Mouse (Mus musculus): ENCODE measurements at regions not wholly inside any gene's neighbourhood (a gene's known extent, or its start where the extent isn't known, plus 50 kb on each side); places are given as distances from the start of the nearest gene placed in this dataset.
A peak's percentile ranks its signal among the peaks of the same experiment; 100 is the strongest.

GRCm38 (mm10) chr3:19747361-19747760, 118.9 kb upstream of the 1700064H15Rik start:
- Histone ChIP-seq H3K9ac (ENCODE audit: low read length) (no peak overlapping the region), H3K9me3 (replicated peaks; ENCODE audit: control insufficient read depth, low read length) (no peaks in the 10 kb centered on the region), H3K27ac (ENCODE audit: low read depth, low read length) (no peak overlapping the region), H3K4me3 (ENCODE audit: low read depth, low read length) (no peak overlapping the region), H3K4me2 (ENCODE audit: low read length) (no peak overlapping the region), H3K27me3 (replicated peaks; ENCODE audit: control insufficient read depth, insufficient read depth, low read length) (no peaks in the 10 kb centered on the region), H3K4me1 (ENCODE audit: control insufficient read depth, insufficient read depth, low read length) (no peaks in the 10 kb centered on the region), H3K36me3 (ENCODE audit: control insufficient read depth, insufficient read depth, low read length) (no peaks in the 10 kb centered on the region)
- 76% methylated on average over 4 of the region's 4 CpGs for WGBS
- peak; percentile 65; the same call in 1 of the 2 replicates for ATAC-seq
- peak; percentile 42 for DNase-seq (ENCODE audit: low spot score)

GRCm38 (mm10) chr3:19751946-19752345, 123.5 kb upstream of the 1700064H15Rik start:
- DNase-seq (ENCODE audit: low spot score) (no peak), ATAC-seq (no peak)
- no peak overlapping the region for H3K4me2 ChIP-seq (ENCODE audit: low read length)
- H3K27me3 ChIP-seq (replicated peaks; ENCODE audit: control insufficient read depth, insufficient read depth, low read length) = no peaks in the 10 kb centered on the region
- WGBS = 96% methylated on average over 3 of the region's 3 CpGs
- H3K9ac ChIP-seq (ENCODE audit: low read length) = no peak overlapping the region
- H3K4me3 ChIP-seq (ENCODE audit: low read depth, low read length) = no peak overlapping the region
- no peaks in the 10 kb centered on the region for H3K9me3 ChIP-seq (replicated peaks; ENCODE audit: control insufficient read depth, low read length)
- no peaks in the 10 kb centered on the region for H3K4me1 ChIP-seq (ENCODE audit: control insufficient read depth, insufficient read depth, low read length)
- no peaks in the 10 kb centered on the region for H3K36me3 ChIP-seq (ENCODE audit: control insufficient read depth, insufficient read depth, low read length)
- H3K27ac ChIP-seq (ENCODE audit: low read depth, low read length) = no peak overlapping the region

GRCm38 (mm10) chr3:19754011-19754410, 125.5 kb upstream of the 1700064H15Rik start:
- H3K36me3 ChIP-seq (ENCODE audit: control insufficient read depth, insufficient read depth, low read length) = no peaks in the 10 kb centered on the region
- H3K4me1 ChIP-seq (ENCODE audit: control insufficient read depth, insufficient read depth, low read length) = no peaks in the 10 kb centered on the region
- no peak overlapping the region for H3K4me2 ChIP-seq (ENCODE audit: low read length)
- no peak for ATAC-seq
- no peak for DNase-seq (ENCODE audit: low spot score)
- no peaks in the 10 kb centered on the region for H3K27me3 ChIP-seq (replicated peaks; ENCODE audit: control insufficient read depth, insufficient read depth, low read length)
- H3K9me3 ChIP-seq (replicated peaks; ENCODE audit: control insufficient read depth, low read length) = no peaks in the 10 kb centered on the region
- H3K9ac ChIP-seq (ENCODE audit: low read length) = no peak overlapping the region
- WGBS = 84% methylated on average over 1 of the region's 1 CpGs
- H3K27ac ChIP-seq (ENCODE audit: low read depth, low read length) = no peak overlapping the region
- H3K4me3 ChIP-seq (ENCODE audit: low read depth, low read length) = no peak overlapping the region

GRCm38 (mm10) chr3:19754636-19755035, 126.2 kb upstream of the 1700064H15Rik start:
- Histone ChIP-seq H3K9me3 (replicated peaks; ENCODE audit: control insufficient read depth, low read length) (no peaks in the 10 kb centered on the region), H3K27me3 (replicated peaks; ENCODE audit: control insufficient read depth, insufficient read depth, low read length) (no peaks in the 10 kb centered on the region), H3K27ac (ENCODE audit: low read depth, low read length) (no peak overlapping the region), H3K4me2 (ENCODE audit: low read length) (no peak overlapping the region), H3K36me3 (ENCODE audit: control insufficient read depth, insufficient read depth, low read length) (no peaks in the 10 kb centered on the region), H3K4me1 (ENCODE audit: control insufficient read depth, insufficient read depth, low read length) (no peaks in the 10 kb centered on the region), H3K9ac (ENCODE audit: low read length) (no peak overlapping the region), H3K4me3 (ENCODE audit: low read depth, low read length) (no peak overlapping the region)
- no peak for ATAC-seq
- DNase-seq (ENCODE audit: low spot score) = no peak
- whole genome bisulfite sequencing = 82% methylated on average over 2 of the region's 2 CpGs

GRCm38 (mm10) chr3:19755136-19755535, 126.7 kb upstream of the 1700064H15Rik start:
- Histone ChIP-seq H3K4me3 (ENCODE audit: low read depth, low read length) (no peak overlapping the region), H3K4me2 (ENCODE audit: low read length) (no peak overlapping the region), H3K4me1 (ENCODE audit: control insufficient read depth, insufficient read depth, low read length) (no peaks in the 10 kb centered on the region), H3K36me3 (ENCODE audit: control insufficient read depth, insufficient read depth, low read length) (no peaks in the 10 kb centered on the region), H3K27ac (ENCODE audit: low read depth, low read length) (no peak overlapping the region), H3K27me3 (replicated peaks; ENCODE audit: control insufficient read depth, insufficient read depth, low read length) (no peaks in the 10 kb centered on the region), H3K9ac (ENCODE audit: low read length) (no peak overlapping the region), H3K9me3 (replicated peaks; ENCODE audit: control insufficient read depth, low read length) (no peaks in the 10 kb centered on the region)
- no peak for DNase-seq (ENCODE audit: low spot score)
- WGBS = 88% methylated on average over 3 of the region's 3 CpGs
- no peak for ATAC-seq

- no peaks in the 10 kb centered on the region for H3K9me3 ChIP-seq (replicated peaks; ENCODE audit: control insufficient read depth, low read length)
- 67% methylated on average over 1 of the region's 1 CpGs for WGBS
- H3K9ac ChIP-seq (ENCODE audit: low read length) = no peak overlapping the region
- no peaks in the 10 kb centered on the region for H3K4me1 ChIP-seq (ENCODE audit: control insufficient read depth, insufficient read depth, low read length)
- no peaks in the 10 kb centered on the region for H3K36me3 ChIP-seq (ENCODE audit: control insufficient read depth, insufficient read depth, low read length)
- no peak overlapping the region for H3K27ac ChIP-seq (ENCODE audit: low read depth, low read length)
- no peaks in the 10 kb centered on the region for H3K27me3 ChIP-seq (replicated peaks; ENCODE audit: control insufficient read depth, insufficient read depth, low read length)
- DNase-seq (ENCODE audit: low spot score) (peak; percentile 49), ATAC-seq (no peak)
- H3K4me2 ChIP-seq (ENCODE audit: low read length) = no peak overlapping the region
- no peak overlapping the region for H3K4me3 ChIP-seq (ENCODE audit: low read depth, low read length)
Observed at GRCm38 (mm10) chr3:19798543-19799106, 158.2 kb upstream of the Cp start.

GRCm38 (mm10) chr3:19810034-19810433, 146.8 kb upstream of the Cp start:
- WGBS = 76% methylated on average over 3 of the region's 3 CpGs
- no peak overlapping the region for H3K9ac ChIP-seq (ENCODE audit: low read length)
- DNase-seq (ENCODE audit: low spot score) = no peak
- H3K36me3 ChIP-seq (ENCODE audit: control insufficient read depth, insufficient read depth, low read length) = no peaks in the 10 kb centered on the region
- H3K9me3 ChIP-seq (replicated peaks; ENCODE audit: control insufficient read depth, low read length) = no peaks in the 10 kb centered on the region
- H3K4me1 ChIP-seq (ENCODE audit: control insufficient read depth, insufficient read depth, low read length) = no peaks in the 10 kb centered on the region
- H3K27me3 ChIP-seq (replicated peaks; ENCODE audit: control insufficient read depth, insufficient read depth, low read length) = no peaks in the 10 kb centered on the region
- H3K4me3 ChIP-seq (ENCODE audit: low read depth, low read length) = no peak overlapping the region
- ATAC-seq = no peak
- no peak overlapping the region for H3K27ac ChIP-seq (ENCODE audit: low read depth, low read length)
- H3K4me2 ChIP-seq (ENCODE audit: low read length) = no peak overlapping the region

GRCm38 (mm10) chr3:19824904-19825303, 131.9 kb upstream of the Cp start:
- Histone ChIP-seq H3K4me2 (ENCODE audit: low read length) (no peak overlapping the region), H3K9me3 (replicated peaks; ENCODE audit: control insufficient read depth, low read length) (no peaks in the 10 kb centered on the region), H3K9ac (ENCODE audit: low read length) (no peak overlapping the region), H3K4me3 (ENCODE audit: low read depth, low read length) (no peak overlapping the region), H3K36me3 (ENCODE audit: control insufficient read depth, insufficient read depth, low read length) (no peaks in the 10 kb centered on the region), H3K4me1 (ENCODE audit: control insufficient read depth, insufficient read depth, low read length) (peaks cover 3% of the 10 kb centered on the region; the same call in 1 of the 2 replicates), H3K27me3 (replicated peaks; ENCODE audit: control insufficient read depth, insufficient read depth, low read length) (no peaks in the 10 kb centered on the region), H3K27ac (ENCODE audit: low read depth, low read length) (no peak overlapping the region)
- no peak for DNase-seq (ENCODE audit: low spot score)
- WGBS = 85% methylated on average over 1 of the region's 1 CpGs
- no peak for ATAC-seq

GRCm38 (mm10) chr3:19828518-19829246, 128.2 kb upstream of the Cp start:
- no peak overlapping the region for H3K4me3 ChIP-seq (ENCODE audit: low read depth, low read length)
- peaks cover 3% of the 10 kb centered on the region; the same call in 1 of the 2 replicates for H3K4me1 ChIP-seq (ENCODE audit: control insufficient read depth, insufficient read depth, low read length)
- 0 out of 2 replicates have a peak overlapping the region, but pooled peaks have one; percentile 1 for H3K27ac ChIP-seq (ENCODE audit: low read depth, low read length)
- H3K27me3 ChIP-seq (replicated peaks; ENCODE audit: control insufficient read depth, insufficient read depth, low read length) = no peaks in the 10 kb centered on the region
- no peak overlapping the region for H3K4me2 ChIP-seq (ENCODE audit: low read length)
- no peak overlapping the region for H3K9ac ChIP-seq (ENCODE audit: low read length)
- H3K36me3 ChIP-seq (ENCODE audit: control insufficient read depth, insufficient read depth, low read length) = no peaks in the 10 kb centered on the region
- no peaks in the 10 kb centered on the region for H3K9me3 ChIP-seq (replicated peaks; ENCODE audit: control insufficient read depth, low read length)
- DNase-seq (ENCODE audit: low spot score) (peak; percentile 79), ATAC-seq (peak; percentile 95)
- WGBS = 31% methylated on average over 5 of the region's 5 CpGs
